Mouse (Mus musculus) forebrain, embryonic 10.5 days (tissue): Measurements from ENCODE around the gene E330009J07Rik. TPM values are rescaled to one million over a fixed set of nuclear protein-coding genes. Genes with fewer than 3 reads are reported as not detected.

Experiments
- DNase-seq: peaks from one replicate; pipeline ENCODE4 v3.0.0-alpha.2; 2017; ENCODE audit warnings: low spot score; ENCODE audit errors: extremely low spot score
- H3K27ac ChIP-seq: fragments of 300-500 bp; sonication (generic); 2 replicates; pipeline ENCODE4 v1.5.1; 2016; ENCODE audit warnings: mild to moderate bottlenecking
- H3K27me3 ChIP-seq: fragments of 300-500 bp; sonication (generic); 2 replicates; pipeline ENCODE4 v1.6.1; 2016; ENCODE audit warnings: mild to moderate bottlenecking; ENCODE audit not compliant: poor library complexity, severe bottlenecking
- H3K36me3 ChIP-seq: fragments of 300-500 bp; sonication (generic); replicated peaks from 2 replicates; pipeline ENCODE4 v1.6.1; 2016; ENCODE audit warnings: mild to moderate bottlenecking, moderate library complexity
- H3K4me1 ChIP-seq: fragments of 300-500 bp; sonication (generic); 2 replicates; pipeline ENCODE4 v1.6.1; 2016
- H3K4me3 ChIP-seq: fragments of 300-500 bp; sonication (generic); 2 replicates; pipeline ENCODE4 v1.5.1; 2016; ENCODE audit warnings: mild to moderate bottlenecking, moderate library complexity
- H3K9me3 ChIP-seq: fragments of 300-500 bp; sonication (generic); 2 replicates; pipeline ENCODE4 v1.6.1; 2016; ENCODE audit warnings: mild to moderate bottlenecking, moderate library complexity
- WGBS: fragments of 180-500 bp; shearing (Covaris S2); methylation state at CpG from one replicate; pipeline ENCODE4 v1.1.7; 2016; 5-methylcytosine and 5-hydroxymethylcytosine counted together
- polyA plus RNA-seq: library from polyadenylated mRNA; unstranded; fragments of >200 nt; fragmentation: Nextera tagmentation; extraction: Ambion mirVana; gene quantifications from 2 replicates; pipeline ENCODE4 v1.2.1, GENCODE M21; 2016

E330009J07Rik gene
- polyA plus RNA-seq, 1 experiment from 2014 or later = 16.2 TPM

DNA sequence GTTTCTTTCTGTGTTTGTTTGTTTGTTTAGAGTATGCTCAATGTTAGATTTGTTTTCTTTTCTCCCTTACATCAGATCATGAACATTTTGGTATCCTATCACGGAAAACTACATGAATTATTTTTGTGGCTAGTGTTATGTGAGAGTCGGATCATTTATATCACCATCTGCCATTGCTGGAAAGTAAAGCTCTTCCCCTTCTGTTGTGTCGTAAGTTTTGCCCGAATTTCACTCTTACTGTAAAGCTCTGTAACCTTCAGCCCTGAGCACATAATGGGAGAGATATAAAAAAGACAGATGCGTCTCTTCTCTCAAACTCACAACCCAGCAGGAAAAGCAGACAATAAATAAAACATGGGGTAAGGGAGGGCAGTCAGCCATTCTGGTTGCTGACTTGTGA lies 3.0 kb upstream of the E330009J07Rik start, which contains the start of gene Wee2:
Gene Wee2, plus strand, starts transcription at position 153 of the 400 bp plus-strand sequence.
- Histone ChIP-seq H3K9me3 (no peaks in the 10 kb centered on the region), H3K36me3 (no peaks in the 10 kb centered on the region), H3K27ac (no peak within 1 kb of the TSS), H3K4me1 (peaks cover 18% of the 10 kb centered on the region), H3K27me3 (peaks cover 44% of the 10 kb centered on the region), H3K4me3 (no peak within 1 kb of the TSS)
- DNase-seq = no peak
- 86% methylated on average over 5 of the region's 5 CpGs for WGBS

DNA sequence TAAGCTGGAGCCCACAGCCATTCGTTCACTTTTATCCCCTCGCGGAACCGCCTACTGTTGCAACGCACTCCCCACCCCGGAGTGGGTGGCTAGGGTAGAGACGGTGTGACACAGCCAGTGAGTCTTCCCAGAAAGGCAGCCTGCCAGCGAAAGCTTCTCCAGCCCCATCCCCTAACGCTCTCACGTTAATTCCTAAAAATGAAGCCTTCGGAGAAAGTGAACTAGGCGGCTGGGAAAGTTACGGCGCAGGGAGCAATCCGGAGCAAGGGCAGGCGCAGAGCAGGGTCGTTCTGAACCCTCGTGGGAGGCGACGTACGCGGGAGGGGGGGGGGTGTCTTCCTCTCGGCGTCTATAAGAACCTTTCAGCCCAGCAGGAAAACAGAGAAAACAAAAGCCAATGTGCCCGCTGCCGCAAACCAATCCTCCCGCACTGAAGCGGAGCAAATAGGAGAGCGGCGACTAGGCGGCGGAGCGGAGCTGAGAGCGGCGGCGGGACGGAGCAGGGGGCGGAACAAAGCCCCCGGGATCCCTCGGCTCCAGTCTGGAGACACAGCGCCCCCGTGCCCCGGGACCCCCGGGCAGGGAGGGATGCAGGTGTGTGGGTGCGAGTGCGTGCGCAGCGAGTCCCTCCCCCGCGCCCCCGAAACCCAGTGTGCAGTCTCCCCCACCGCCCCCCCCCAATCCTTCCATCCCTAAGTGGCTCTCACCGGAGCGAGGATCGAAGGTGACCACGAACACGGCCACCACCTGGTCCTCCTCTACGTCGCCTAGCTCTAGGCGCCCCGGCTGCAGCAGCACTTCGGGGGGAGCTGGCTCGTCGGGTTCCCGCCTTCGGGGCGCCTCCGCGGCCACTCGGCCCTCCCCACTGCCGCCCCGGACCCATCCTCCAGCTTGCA lies 536 bp downstream of the E330009J07Rik start:
- H3K4me1 ChIP-seq = peaks cover 24% of the 10 kb centered on the region
- peaks cover 28% of the 10 kb centered on the region for H3K27me3 ChIP-seq
- H3K9me3 ChIP-seq = no peaks in the 10 kb centered on the region
- DNase-seq = peak; percentile 67
- H3K4me3 ChIP-seq = peak overlapping the region; percentile 93
- WGBS = under 1% methylated on average over 68 of the region's 72 CpGs
- H3K27ac ChIP-seq = peak overlapping the region; percentile 96
- no peaks in the 10 kb centered on the region for H3K36me3 ChIP-seq

DNA sequence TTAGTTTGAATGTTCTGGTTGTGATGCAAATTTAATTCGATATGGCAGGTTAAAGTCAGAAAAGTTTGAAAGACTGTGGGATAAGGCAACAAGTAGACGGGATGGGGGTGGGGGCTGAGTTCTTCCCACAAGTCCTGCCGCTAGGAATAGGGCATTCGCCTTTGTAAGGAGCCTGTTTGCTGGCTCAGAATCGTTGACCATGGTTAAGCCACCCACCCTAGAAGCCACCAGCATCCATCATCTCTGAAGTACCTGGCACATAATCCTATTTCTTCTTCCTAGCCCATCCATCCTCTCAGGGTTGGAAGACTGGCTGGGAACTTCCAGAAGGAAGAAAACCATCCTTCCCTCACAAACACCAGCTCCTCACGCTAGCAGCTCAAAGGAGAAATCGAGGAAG lies 1.2 kb downstream of the E330009J07Rik start:
- DNase-seq = no peak
- Histone ChIP-seq H3K9me3 (no peaks in the 10 kb centered on the region), H3K27ac (peak overlapping the region; percentile 96), H3K36me3 (no peaks in the 10 kb centered on the region), H3K4me3 (peak overlapping the region; percentile 93), H3K27me3 (peaks cover 24% of the 10 kb centered on the region), H3K4me1 (peaks cover 31% of the 10 kb centered on the region)
- 9% methylated on average over 7 of the region's 7 CpGs for WGBS

- Histone ChIP-seq H3K27me3 (peaks cover 13% of the 10 kb centered on the region), H3K4me1 (peaks cover 35% of the 10 kb centered on the region), H3K9me3 (no peaks in the 10 kb centered on the region), H3K36me3 (no peaks in the 10 kb centered on the region), H3K27ac (no peak overlapping the region), H3K4me3 (no peak overlapping the region)
- DNase-seq = no peak
- WGBS = 94% methylated on average over 17 of the region's 17 CpGs
Observed at GRCm38 (mm10) chr6:40432346-40433275, 3.3 kb downstream of the E330009J07Rik start.

DNA sequence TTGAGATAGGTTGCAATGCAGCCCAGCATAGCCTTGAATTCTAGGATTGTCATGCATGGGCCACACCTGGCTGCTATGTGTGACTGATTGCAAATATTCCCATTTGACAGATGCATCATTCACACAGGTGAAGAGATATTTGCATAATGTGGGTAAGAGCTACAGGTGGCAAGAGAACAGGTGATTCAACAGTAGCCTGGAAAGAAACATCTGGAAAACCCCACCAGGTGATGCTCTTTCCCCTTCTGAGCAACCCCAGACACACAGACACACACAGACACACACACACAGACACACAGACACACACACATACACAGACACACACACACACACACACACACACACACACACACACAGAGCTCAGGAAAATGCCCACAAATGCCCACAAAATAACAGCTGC lies 4.1 kb downstream of the E330009J07Rik start:
- Histone ChIP-seq H3K36me3 (no peaks in the 10 kb centered on the region), H3K27ac (no peak overlapping the region), H3K27me3 (peaks cover 5% of the 10 kb centered on the region), H3K9me3 (no peaks in the 10 kb centered on the region), H3K4me1 (peaks cover 35% of the 10 kb centered on the region), H3K4me3 (no peak overlapping the region)
- DNase-seq = no peak

GRCm38 (mm10) chr6:40431356-40431755 lies 4.6 kb downstream of the E330009J07Rik start:
- no peak overlapping the region for H3K27ac ChIP-seq
- WGBS = 67% methylated on average over 4 of the region's 4 CpGs
- H3K36me3 ChIP-seq = no peaks in the 10 kb centered on the region
- no peaks in the 10 kb centered on the region for H3K9me3 ChIP-seq
- no peak for DNase-seq
- no peak overlapping the region for H3K4me3 ChIP-seq
- H3K27me3 ChIP-seq = 0 out of 2 replicates have a peak, but pooled peaks cover under 1% of the 10 kb centered on the region
- peaks cover 34% of the 10 kb centered on the region for H3K4me1 ChIP-seq

GRCm38 (mm10) chr6:40430878-40431277 lies 5.1 kb downstream of the E330009J07Rik start:
- 85% methylated on average over 3 of the region's 3 CpGs for WGBS
- no peak for DNase-seq
- Histone ChIP-seq H3K36me3 (no peaks in the 10 kb centered on the region), H3K27me3 (no peaks in the 10 kb centered on the region), H3K4me1 (peaks cover 29% of the 10 kb centered on the region), H3K4me3 (no peak overlapping the region), H3K27ac (no peak overlapping the region), H3K9me3 (no peaks in the 10 kb centered on the region)

- 83% methylated on average over 3 of the region's 3 CpGs for WGBS
- no peak for DNase-seq
- H3K9me3 ChIP-seq = no peaks in the 10 kb centered on the region
- H3K4me3 ChIP-seq = no peak overlapping the region
- H3K27ac ChIP-seq = no peak overlapping the region
- H3K27me3 ChIP-seq = no peaks in the 10 kb centered on the region
- H3K36me3 ChIP-seq = no peaks in the 10 kb centered on the region
- H3K4me1 ChIP-seq = peaks cover 29% of the 10 kb centered on the region
Observed at GRCm38 (mm10) chr6:40430251-40430650, 5.7 kb downstream of the E330009J07Rik start.

DNA sequence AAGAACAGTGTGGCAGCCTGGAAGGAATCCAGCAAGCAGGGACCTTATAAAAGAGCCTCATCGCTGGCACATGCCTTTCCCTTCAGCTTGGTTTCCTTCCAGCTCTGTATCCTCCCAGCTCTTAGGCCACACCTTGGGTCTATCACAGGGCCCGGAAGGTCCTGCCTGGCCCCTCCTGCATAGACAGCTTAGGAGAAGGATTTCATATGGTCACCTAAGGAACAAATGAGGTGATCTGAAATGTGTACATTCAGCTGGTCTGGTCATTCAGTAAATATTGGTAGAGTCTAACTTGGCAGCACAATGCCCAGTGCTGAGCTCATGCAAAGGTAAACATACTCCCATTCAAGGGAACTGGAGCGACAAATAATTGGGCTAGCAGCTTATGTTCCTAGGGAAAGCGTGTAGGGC lies 6.4 kb downstream of the E330009J07Rik start:
- 68% methylated on average over 4 of the region's 4 CpGs for WGBS
- no peak for DNase-seq
- H3K27me3 ChIP-seq = no peaks in the 10 kb centered on the region
- peaks cover 23% of the 10 kb centered on the region for H3K4me1 ChIP-seq
- H3K9me3 ChIP-seq = no peaks in the 10 kb centered on the region
- H3K36me3 ChIP-seq = no peaks in the 10 kb centered on the region
- H3K4me3 ChIP-seq = no peak overlapping the region
- no peak overlapping the region for H3K27ac ChIP-seq

- H3K27ac ChIP-seq = no peak overlapping the region
- 78% methylated on average over 3 of the region's 3 CpGs for WGBS
- H3K36me3 ChIP-seq = no peaks in the 10 kb centered on the region
- no peaks in the 10 kb centered on the region for H3K9me3 ChIP-seq
- peaks cover 16% of the 10 kb centered on the region for H3K4me1 ChIP-seq
- DNase-seq = no peak
- H3K27me3 ChIP-seq = no peaks in the 10 kb centered on the region
- no peak overlapping the region for H3K4me3 ChIP-seq
Observed at GRCm38 (mm10) chr6:40428696-40429095, 7.2 kb downstream of the E330009J07Rik start.

DNA sequence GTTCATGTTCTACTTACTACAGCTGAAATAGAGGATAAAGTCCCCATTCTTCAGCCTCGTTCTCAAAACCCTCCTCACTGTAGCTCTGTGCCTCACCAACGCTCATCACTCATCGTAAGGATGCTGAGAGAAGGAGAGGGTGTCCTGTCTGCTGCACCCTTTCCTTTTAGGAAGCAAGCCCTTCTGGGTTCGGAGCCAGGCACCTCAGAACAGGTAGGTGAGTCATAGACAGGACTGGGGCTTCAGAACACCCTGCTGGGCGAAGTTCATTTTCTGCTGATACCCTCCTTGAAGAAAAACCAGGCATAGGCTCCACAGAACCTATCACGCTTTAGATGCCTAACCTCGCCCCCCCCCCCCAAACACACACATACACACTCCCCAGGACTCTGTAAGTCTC lies 8.5 kb downstream of the E330009J07Rik start:
- Histone ChIP-seq H3K4me3 (no peak overlapping the region), H3K27ac (no peak overlapping the region), H3K4me1 (peaks cover 12% of the 10 kb centered on the region), H3K27me3 (no peaks in the 10 kb centered on the region), H3K36me3 (peaks cover 2% of the 10 kb centered on the region), H3K9me3 (no peaks in the 10 kb centered on the region)
- 90% methylated on average over 7 of the region's 7 CpGs for WGBS
- DNase-seq = no peak

DNA sequence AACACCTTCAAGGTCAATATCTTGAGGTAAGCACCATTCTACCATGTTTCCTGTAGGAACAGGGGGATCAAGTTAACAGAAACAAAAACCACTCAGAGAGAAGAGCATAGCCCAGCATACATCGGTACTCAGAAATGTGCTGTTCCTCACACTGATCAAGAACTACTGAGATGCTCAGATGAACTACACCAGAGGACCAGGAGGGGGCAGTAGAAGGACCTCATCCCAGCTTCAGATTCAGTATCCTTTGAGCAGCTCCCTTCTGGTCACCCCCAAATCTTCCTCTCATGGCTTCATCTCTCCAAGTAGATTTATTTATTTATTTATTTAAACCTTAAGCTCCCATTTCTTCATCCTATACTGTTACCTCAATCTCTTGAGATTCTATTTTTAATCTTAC lies 12.2 kb downstream of the E330009J07Rik start:
- 62% methylated on average over 1 of the region's 1 CpGs for WGBS
- DNase-seq = no peak
- H3K27me3 ChIP-seq = no peaks in the 10 kb centered on the region
- no peak overlapping the region for H3K27ac ChIP-seq
- H3K36me3 ChIP-seq = peaks cover 18% of the 10 kb centered on the region
- no peak overlapping the region for H3K4me3 ChIP-seq
- H3K9me3 ChIP-seq = no peaks in the 10 kb centered on the region
- no peaks in the 10 kb centered on the region for H3K4me1 ChIP-seq
